27 mouse cellular contexts compared by ENCODE assay signal in genomic region chr1:182297246-182297645, GRCm38 (mm10). TPM values are rescaled to one million over a fixed set of nuclear protein-coding genes. Genes with fewer than 3 reads are reported as not detected.
DNase-seq lines count a peak whose midpoint lies in the region; ATAC-seq and TF ChIP-seq lines count a peak whose summit lies in the region.
"Had no signal": no experiment of that assay in that cellular context is flagged by ENCODE, and none has a peak within 500 bp of the region (broad histone marks: within the 10 kb centered on the region; RNA-seq: fewer than 3 reads in every experiment).

No protein-coding gene starts in this region.

- peak; percentile 30 for DNase-seq in heart, embryonic 10.5 days (ENCODE audit: low spot score)
- DNase-seq in ES-CJ7 (ENCODE audit: low read depth, low spot score) (peak; percentile 76), R1 (ENCODE audit: low read depth, low spot score) (peak; percentile 88)
- DNase-seq in liver, embryonic 11.5 days (ENCODE audit: low spot score) = no peak
- DNase-seq in left cerebral cortex, adult 2 months (ENCODE audit: extremely low spot score in 1 of 2, low spot score in 2 of 2) = no peak
- DNase-seq: adrenal gland, postnatal 10 days; adrenal gland, postnatal 36 days; cerebellum, adult 18-20 months; cerebellum, adult 9-10 months; cerebellum, postnatal 14 days; gastrocnemius, postnatal 25 days; heart, adult 2 months; heart, postnatal 10 days; heart, postnatal 4 days had no signal

- 0 out of 2 replicates have a peak, but pooled peaks cover 2% of the 10 kb centered on the region for H3K4me1 ChIP-seq in heart, embryonic 10.5 days
- no peaks in the 10 kb centered on the region for H3K4me1 ChIP-seq in heart, embryonic 11.5 days (ENCODE audit: control insufficient read depth, insufficient read depth, low read length)
- H3K4me1 ChIP-seq in liver, embryonic 11.5 days (replicated peaks; ENCODE audit: control insufficient read depth, insufficient read depth, low read length) = no peaks in the 10 kb centered on the region
- H3K4me1 ChIP-seq: embryonic facial prominence, embryonic 10.5 days; embryonic facial prominence, embryonic 13.5 days; forebrain, embryonic 12.5 days; forebrain, embryonic 15.5 days; heart, embryonic 15.5 days had no signal

- no peak overlapping the region for H3K4me2 ChIP-seq in heart, embryonic 11.5 days
- H3K4me2 ChIP-seq in liver, embryonic 11.5 days = no peak overlapping the region
- H3K4me2 ChIP-seq: embryonic facial prominence, embryonic 13.5 days; forebrain, embryonic 12.5 days; forebrain, embryonic 15.5 days; heart, embryonic 12.5 days; heart, embryonic 15.5 days; hindbrain, embryonic 14.5 days had no signal

- no peaks in the 10 kb centered on the region for H3K27me3 ChIP-seq in heart, embryonic 10.5 days (ENCODE audit: insufficient read depth, poor library complexity, severe bottlenecking)
- H3K27me3 ChIP-seq in heart, embryonic 11.5 days (ENCODE audit: control insufficient read depth, insufficient read depth, low read length) = no peaks in the 10 kb centered on the region
- no peaks in the 10 kb centered on the region for H3K27me3 ChIP-seq in liver, embryonic 11.5 days (replicated peaks; ENCODE audit: control insufficient read depth, insufficient read depth, low read length)
- H3K27me3 ChIP-seq: embryonic facial prominence, embryonic 13.5 days; forebrain, embryonic 15.5 days; heart, embryonic 12.5 days; heart, embryonic 15.5 days had no signal

- 84% methylated on average over 3 of the region's 3 CpGs for WGBS in heart, embryonic 10.5 days
- WGBS in heart, embryonic 11.5 days (ENCODE audit: insufficient replicate concordance) = 76% methylated on average over 3 of the region's 3 CpGs
- 76% methylated on average over 3 of the region's 3 CpGs for WGBS in liver, embryonic 11.5 days

- no peak overlapping the region for H3K9ac ChIP-seq in heart, embryonic 11.5 days (ENCODE audit: low read depth, low read length)
- H3K9ac ChIP-seq in liver, embryonic 11.5 days (ENCODE audit: low read depth, low read length) = no peak overlapping the region
- H3K9ac ChIP-seq: embryonic facial prominence, embryonic 13.5 days; forebrain, embryonic 12.5 days; forebrain, embryonic 15.5 days; heart, embryonic 12.5 days; heart, embryonic 15.5 days; hindbrain, embryonic 14.5 days had no signal

- no peaks in the 10 kb centered on the region for H3K9me3 ChIP-seq in heart, embryonic 10.5 days
- no peaks in the 10 kb centered on the region; the same call in 1 of the 2 replicates for H3K9me3 ChIP-seq in heart, embryonic 11.5 days (replicated peaks; ENCODE audit: control insufficient read depth, low read length)
- H3K9me3 ChIP-seq in liver, embryonic 11.5 days (ENCODE audit: control insufficient read depth, low read length) = no peaks in the 10 kb centered on the region
- H3K9me3 ChIP-seq: embryonic facial prominence, embryonic 10.5 days; forebrain, embryonic 12.5 days; forebrain, embryonic 15.5 days; heart, embryonic 15.5 days had no signal

- H3K27ac ChIP-seq in heart, embryonic 10.5 days = no peak overlapping the region
- H3K27ac ChIP-seq in heart, embryonic 11.5 days (ENCODE audit: low read depth, low read length) = no peak overlapping the region
- H3K27ac ChIP-seq in liver, embryonic 11.5 days (ENCODE audit: low read depth, low read length) = no peak overlapping the region
- H3K27ac ChIP-seq in left cerebral cortex, adult 2 months = no peak overlapping the region
- H3K27ac ChIP-seq: embryonic facial prominence, embryonic 10.5 days; embryonic facial prominence, embryonic 13.5 days; forebrain, embryonic 12.5 days; forebrain, embryonic 15.5 days; heart, adult 2 months; heart, embryonic 15.5 days; hindbrain, embryonic 14.5 days; hindbrain, postnatal 0 days had no signal

- H3K4me3 ChIP-seq in heart, embryonic 10.5 days = no peak overlapping the region
- H3K4me3 ChIP-seq in heart, embryonic 11.5 days (ENCODE audit: low read depth, low read length) = no peak overlapping the region
- no peak overlapping the region for H3K4me3 ChIP-seq in liver, embryonic 11.5 days (ENCODE audit: low read depth, low read length)
- no peak overlapping the region for H3K4me3 ChIP-seq in left cerebral cortex, adult 2 months
- H3K4me3 ChIP-seq: embryonic facial prominence, embryonic 10.5 days; embryonic facial prominence, embryonic 13.5 days; erythroblast, embryonic 14.5 days; forebrain, embryonic 12.5 days; forebrain, embryonic 15.5 days; heart, adult 2 months; heart, embryonic 12.5 days; heart, embryonic 15.5 days had no signal

- intact Hi-C loops in left cerebral cortex, adult 2 months (cut with DNase I) = no loop called here

- no peak for TF ChIP-seq CTCF in left cerebral cortex, adult 2 months (IDR thresholded peaks at IDR 0.05)

- no peaks in the 10 kb centered on the region for H3K36me3 ChIP-seq in heart, embryonic 10.5 days
- H3K36me3 ChIP-seq in heart, embryonic 11.5 days (ENCODE audit: control insufficient read depth, insufficient read depth, low read length) = no peaks in the 10 kb centered on the region
- no peaks in the 10 kb centered on the region for H3K36me3 ChIP-seq in liver, embryonic 11.5 days (ENCODE audit: control insufficient read depth, insufficient read depth, low read length)
- H3K36me3 ChIP-seq: embryonic facial prominence, embryonic 10.5 days; embryonic facial prominence, embryonic 13.5 days; forebrain, embryonic 12.5 days; forebrain, embryonic 15.5 days; heart, embryonic 12.5 days; heart, embryonic 15.5 days had no signal

- ATAC-seq in heart, embryonic 11.5 days (replicated peaks; ENCODE audit: insufficient number of reproducible peaks, low FRiP score, low TSS enrichment) = no peak
- ATAC-seq in liver, embryonic 11.5 days (replicated peaks; ENCODE audit: low FRiP score) = no peak
- ATAC-seq: CD4-positive, CD25-positive, alpha-beta regulatory T cell, adult 4 months; forebrain, embryonic 15.5 days; hindbrain, postnatal 0 days; inflammation-experienced regulatory T-cells, adult 6 months; intestine, embryonic 16.5 days had no signal

RNA-seq across cellular contexts. Expression of gene Degs1, which starts 14.6 kb away (rescaled TPM):
- polyA plus RNA-seq in heart, embryonic 10.5 days (2016; fragmentation: Nextera tagmentation; extraction: Ambion mirVana) = 156 and 164 TPM in 2 replicates
- polyA plus RNA-seq in heart, embryonic 11.5 days (2014; fragmentation: Nextera tagmentation; extraction: Ambion mirVana) = 157 and 171 TPM in 2 replicates
- polyA plus RNA-seq in liver, embryonic 11.5 days (2014; fragmentation: Nextera tagmentation; extraction: Ambion mirVana) = 129 and 132 TPM in 2 replicates
- total RNA-seq in left cerebral cortex, adult 2 months (2021) = 10 to 100 TPM; 58.8 to 62.4 TPM

RNA-seq across cellular contexts. Expression of gene Fbxo28, which starts 44.2 kb away (rescaled TPM):
- polyA plus RNA-seq in heart, embryonic 10.5 days (2016; fragmentation: Nextera tagmentation; extraction: Ambion mirVana) = 14.6 and 19.0 TPM in 2 replicates
- 16.0 and 18.3 TPM in 2 replicates for polyA plus RNA-seq in heart, embryonic 11.5 days (2014; fragmentation: Nextera tagmentation; extraction: Ambion mirVana)
- 14.8 and 18.0 TPM in 2 replicates for polyA plus RNA-seq in liver, embryonic 11.5 days (2014; fragmentation: Nextera tagmentation; extraction: Ambion mirVana)
- total RNA-seq in left cerebral cortex, adult 2 months (2021) = 10 to 100 TPM; 53.2 to 55.4 TPM

Comparison
In these comparisons a context has a peak if more than half of its experiments do, and no peak if none do; other contexts are left out.
1. DNase-seq: peak in heart, embryonic 10.5 days (single experiment), ES-CJ7 (single experiment) and R1 (single experiment); none in liver, embryonic 11.5 days (single experiment) and left cerebral cortex, adult 2 months (0 of 2).